Mouse (Mus musculus) mature B cell (primary cell): Measurements from ENCODE around the gene Cutal.
"Not testable (repeated sequence)": the region's sequence is repeated elsewhere in the genome, so short reads cannot be mapped to it uniquely, and the experiment has no call there.

Source experiments
- in situ Hi-C: fragments of 300-500 bp; cut with MboI; formaldehyde crosslinking; loops from 2 replicates; pipeline ENCODE4 v1.14.3; 2019

Cutal gene

DNA sequence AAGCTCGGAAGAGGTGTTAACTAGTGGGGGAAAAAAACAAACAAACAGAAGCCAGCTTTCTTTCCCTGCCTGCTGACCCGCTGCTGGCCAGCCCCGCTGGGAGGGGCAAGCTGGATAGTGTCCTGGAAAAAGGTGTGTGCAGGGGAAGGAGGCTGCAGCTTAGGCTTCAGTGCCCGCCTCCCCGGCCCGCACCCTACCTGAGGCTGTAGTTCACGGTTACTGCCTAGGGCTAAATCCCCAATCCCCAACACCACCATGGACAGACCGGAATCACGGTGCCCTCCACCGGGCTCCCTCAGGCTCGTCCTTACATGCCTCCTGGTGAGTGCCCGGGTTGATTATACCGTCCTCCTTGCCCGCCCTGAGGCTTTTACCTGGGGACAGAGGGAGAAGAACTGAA, at the start of gene Cutal:
TSS of gene Cutal (plus strand) at position 126 of the 400 bp plus-strand sequence.
- in situ Hi-C loops: no loop called here

DNA sequence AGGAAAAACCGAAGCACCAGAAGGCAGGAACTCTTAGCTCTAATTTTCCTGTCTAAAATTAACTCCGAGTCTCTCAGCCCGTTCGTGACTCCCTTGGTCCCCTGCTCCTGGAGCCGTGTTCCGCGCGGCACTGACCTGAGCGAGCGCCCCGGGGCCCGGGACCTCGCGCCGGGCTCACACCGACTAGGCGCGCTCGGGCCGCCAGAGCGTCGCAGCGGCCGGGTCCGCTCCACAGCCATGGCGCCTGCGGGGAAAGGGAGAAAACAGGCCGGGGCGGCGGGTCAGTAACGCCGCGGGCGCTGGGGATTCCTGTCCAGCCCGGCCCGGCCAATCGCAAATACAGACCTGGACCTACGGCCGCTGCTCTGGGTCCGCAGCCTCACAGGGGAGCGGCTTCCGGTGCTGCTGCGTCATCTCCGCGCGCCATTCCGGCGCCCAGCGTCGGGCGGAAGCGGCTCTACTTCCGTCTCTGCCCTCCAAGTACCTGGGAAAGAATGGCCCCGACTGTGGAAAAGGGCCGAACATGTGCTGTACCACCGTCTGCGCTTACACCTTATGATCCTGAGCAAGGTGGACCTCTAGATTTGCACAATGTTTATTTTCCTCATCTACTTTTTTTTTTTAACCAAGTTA, 48.3 kb upstream of the Cutal start, which contains the start of gene Fbxw2:
TSS of gene Fbxw2 (minus strand) at position 485 of the 633 bp plus-strand sequence.
- in situ Hi-C loops: no loop called here

DNA sequence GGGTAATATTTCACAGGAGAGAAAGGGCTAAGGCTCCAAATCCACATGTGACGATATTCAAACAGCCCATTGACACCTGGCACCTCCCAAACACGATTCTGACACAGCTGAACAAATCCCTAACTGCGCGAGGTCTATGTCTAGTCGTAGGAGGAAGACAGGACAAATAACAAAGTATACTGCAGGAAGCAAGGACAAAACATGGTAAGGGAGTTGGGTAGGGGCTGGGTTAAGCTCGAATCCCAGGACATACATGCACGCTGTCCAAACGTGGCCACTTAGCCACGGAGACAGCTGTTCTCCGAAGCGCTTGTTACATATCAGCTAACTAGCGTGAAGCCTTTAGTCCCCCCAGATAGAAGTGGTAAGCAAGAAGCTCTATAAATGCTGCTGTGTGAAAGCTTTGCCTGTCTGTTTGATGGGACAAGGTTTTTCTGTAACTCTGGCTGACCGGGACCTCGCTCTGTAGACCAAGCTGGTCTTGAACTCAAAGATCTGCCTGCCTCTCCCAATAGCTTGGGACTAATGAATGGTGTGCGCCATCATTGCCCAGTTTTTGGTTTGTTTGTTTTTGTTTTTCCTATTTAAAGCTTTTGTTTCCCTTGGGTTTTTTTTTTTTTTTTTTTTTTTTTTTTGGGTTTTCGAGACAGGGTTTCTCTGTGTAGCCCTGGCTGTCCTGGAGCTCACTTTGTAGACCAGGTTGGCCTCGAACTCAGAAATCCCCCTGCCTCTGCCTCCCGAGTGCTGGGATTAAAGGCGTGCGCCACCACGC, 47.5 kb upstream of the Cutal start:
- in situ Hi-C loops: no loop called here

DNA sequence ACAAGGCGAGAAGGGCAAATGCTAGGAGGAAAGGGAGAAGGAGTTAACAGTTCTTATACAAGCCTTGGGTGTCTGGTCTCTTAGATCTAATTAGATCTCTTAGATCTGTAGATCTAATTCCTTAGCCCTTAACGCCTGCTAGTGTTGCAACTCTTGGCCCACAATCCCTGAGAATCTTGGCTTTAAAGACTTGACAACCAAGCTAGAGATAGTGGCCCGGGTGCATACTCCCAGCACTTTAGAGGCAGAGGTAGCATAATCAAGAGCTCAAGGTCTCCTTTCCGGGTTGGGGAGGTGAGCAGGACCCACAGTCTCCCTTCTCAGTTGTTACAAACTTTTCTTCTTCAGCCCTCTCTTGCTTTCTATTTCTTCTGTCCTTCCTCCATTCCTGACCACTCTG, 46.6 kb upstream of the Cutal start:
- in situ Hi-C loops: no loop called here

DNA sequence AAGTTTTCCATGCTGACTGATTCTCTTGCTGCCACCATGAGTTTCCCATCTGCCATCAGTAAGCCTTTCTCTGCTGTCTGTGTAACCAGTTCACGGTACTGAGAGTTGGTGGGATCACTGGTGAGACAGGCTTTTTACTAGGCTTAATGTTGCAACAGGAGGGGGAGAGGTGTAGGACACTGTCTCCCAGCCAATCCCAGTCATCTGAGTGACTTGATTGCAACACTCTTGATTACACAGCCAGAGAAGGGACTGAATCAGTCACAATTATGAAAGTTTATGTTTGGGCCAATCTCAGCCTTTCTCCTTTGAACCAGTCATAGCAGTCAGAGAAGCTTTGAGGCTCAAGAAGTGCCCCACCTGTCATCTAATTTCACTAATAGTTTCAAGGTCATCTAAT, 46.2 kb upstream of the Cutal start:
- in situ Hi-C loops: no loop called here

DNA sequence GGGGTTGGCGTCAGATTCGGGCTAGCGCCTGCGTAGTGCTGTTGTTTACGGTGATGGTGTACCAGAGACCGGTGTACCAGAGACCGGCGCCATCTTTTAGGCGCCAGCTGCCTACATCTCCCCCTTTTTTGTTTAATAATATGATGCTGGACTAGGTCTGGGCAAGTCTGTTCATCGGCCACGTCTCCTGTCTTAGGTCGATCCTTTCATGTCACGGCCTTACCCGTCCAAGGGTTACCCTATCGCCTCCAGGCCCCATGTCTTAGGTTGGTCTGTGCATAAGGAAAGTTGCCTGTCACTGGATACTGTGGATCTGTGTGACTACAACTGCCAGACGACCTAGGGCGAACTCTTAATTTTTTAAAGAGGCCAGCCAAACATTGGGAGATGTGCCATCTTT, 44.1 kb upstream of the Cutal start:
- in situ Hi-C loops: not testable (repeated sequence)

DNA sequence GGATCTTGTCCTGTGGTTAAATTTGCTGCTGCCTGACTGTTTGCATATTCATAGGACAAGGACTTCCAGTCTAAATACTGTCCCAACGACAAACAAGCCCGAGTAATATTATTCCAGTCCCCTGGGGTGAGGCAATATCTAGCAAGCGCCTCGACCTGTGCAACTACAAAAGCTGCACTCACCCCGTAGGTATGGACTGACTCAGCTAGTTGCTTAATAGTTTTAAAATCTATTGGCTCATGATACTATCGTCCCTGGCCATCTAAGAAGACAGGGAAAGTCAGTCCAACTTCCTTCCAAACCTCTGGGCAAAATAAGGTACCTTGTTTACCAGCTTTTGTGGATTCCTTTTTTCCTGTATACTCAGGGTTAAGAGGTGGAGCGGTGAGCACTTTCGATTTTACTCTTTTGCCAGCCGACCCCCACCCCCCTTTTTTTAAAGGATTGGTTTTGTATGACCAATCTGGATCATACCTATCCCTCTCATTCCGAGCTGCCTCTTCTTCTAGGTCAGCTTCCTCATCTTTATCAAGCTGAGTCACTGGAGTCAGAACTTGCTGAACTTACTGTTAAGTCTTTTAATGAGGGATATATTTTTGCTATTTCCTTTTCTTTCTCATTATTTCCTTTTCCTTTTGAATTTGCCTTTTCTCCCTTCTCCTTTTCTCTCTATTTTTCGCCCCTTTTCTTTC, 41.3 kb upstream of the Cutal start, which contains the start of gene Gm34653:
TSS of gene Gm34653 (plus strand) at position 242 of the 692 bp plus-strand sequence.
- in situ Hi-C loops: not testable (repeated sequence)

DNA sequence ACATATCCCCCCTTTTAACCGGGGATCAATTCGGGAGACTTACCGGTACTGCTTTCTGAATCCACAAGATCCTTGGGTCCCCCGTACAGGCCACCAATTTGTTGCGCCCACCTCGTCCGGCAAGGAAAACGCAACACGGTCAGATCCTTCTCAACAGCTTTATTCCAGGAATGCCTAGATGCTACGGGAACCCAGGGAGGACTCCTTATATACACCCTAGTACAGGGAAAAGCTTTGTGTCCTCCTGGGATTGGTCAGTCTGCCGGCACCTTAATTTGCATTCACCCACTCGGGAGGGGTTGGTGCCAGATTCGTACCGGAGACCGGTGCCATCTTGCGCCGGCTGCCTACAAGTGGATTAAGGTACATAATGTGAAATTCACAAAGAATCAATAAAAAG, 40.6 kb upstream of the Cutal start:
- in situ Hi-C loops: no loop called here

DNA sequence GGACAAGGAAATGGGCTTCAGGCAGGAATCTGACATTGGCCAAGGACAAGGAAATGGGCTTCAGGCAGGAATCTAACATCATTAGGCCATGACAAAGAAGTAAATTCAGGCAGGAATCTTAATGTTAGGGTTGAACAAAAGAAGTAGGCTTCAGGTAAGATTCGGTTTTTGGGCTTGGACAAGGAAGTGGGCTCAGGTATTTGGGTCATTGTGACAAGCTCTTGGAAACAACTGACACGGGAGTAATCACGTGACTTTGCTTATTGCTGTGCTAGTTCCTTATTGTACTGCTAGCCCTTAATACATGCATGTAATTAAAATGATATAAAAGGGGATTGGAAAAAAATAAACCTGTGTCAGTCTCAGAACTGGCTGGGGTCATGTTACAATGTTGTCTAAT, 38.5 kb upstream of the Cutal start:
- in situ Hi-C loops: no loop called here

DNA sequence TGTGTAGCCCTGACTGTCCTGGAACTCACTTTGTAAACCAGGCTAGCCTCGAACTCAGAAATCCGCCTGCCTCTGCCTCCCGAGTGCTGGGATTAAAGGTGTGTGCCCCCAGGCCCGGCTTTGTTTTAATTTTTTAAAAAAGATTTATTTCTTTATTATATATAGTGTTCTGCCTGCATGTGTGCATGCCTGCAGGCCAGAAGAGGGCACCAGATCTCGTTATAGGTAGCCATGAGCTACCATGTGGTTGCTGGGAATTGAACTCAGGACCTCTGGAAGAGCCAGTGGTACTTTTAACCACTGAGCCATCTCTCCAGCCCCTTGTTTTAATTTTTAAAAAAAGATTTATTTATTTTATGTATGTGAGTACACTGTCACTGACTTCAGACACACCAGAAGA, 34.1 kb upstream of the Cutal start:
- in situ Hi-C loops: not testable (repeated sequence)

DNA sequence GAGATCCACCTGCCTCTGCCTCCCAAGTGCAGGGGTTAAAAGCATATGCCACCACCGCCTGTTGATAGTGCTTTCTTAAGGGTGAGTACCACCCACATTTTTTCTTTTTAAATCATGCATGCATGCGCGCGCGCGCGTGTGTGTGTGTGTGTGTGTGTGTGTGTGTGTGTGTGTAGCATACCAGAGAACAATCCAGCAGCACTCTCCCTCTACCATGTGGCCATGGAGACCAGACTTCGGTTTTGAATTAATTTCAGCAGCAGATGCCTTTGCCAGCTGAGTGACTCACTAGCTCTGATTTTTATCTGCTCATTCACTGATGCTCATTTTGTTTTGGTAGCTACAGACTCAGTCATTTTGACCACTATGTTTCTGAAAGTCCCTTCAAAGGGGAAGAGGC, 32.5 kb upstream of the Cutal start:
- in situ Hi-C loops: no loop called here

DNA sequence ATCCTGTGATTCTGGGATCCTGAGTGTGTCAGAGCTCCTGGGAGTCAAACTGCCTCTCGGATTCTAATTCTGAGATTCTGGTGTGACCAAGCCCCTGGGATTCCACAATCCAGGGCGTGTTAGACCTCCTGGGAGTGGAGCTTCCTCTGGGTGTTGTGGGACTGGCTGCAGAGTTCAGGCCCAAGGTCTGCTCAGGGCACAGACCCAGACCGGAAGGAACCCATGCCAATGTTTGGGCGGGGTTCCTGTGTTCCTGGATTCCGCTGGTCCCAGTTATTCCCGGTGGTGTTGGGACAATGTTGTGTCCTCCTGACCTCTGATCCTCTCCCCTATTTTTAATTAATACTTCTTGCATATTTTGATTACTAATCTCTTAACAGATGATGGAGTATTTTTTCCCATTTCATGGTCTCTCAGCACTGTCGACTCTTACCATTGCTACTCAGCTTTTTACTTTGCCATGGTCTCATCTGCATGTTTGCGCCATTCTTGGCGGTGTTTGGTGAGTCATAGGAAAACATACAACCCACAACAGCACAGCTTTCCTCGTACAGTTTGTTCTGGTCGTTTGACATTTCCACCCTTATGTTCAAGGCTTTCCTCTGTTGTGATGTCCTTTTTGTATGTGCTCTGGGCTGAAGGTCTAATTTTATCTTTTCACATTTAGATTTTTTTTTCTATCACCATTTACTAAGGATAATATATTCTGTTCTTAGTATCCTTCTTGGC, 30.8 kb upstream of the Cutal start:
- in situ Hi-C loops: no loop called here

DNA sequence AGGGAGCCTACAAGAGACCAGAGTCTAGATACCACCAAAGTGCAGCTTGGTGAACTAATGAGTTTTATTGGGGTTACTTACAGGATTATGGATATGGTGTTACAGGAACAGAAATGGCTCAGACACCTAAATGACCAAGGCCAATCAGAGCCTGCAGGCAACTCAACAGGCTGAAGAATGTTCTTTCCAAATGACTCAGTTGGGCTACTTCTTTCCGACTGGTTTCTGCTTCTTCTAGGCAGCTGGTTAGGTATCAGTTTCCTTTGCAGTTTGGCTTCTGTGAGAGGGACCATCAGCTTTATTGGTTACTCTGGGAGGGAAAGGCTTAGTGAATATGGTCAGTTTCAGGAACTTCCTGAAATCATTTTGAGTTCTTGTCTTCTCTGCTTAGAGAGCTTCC, 26.5 kb upstream of the Cutal start:
- in situ Hi-C loops: no loop called here

DNA sequence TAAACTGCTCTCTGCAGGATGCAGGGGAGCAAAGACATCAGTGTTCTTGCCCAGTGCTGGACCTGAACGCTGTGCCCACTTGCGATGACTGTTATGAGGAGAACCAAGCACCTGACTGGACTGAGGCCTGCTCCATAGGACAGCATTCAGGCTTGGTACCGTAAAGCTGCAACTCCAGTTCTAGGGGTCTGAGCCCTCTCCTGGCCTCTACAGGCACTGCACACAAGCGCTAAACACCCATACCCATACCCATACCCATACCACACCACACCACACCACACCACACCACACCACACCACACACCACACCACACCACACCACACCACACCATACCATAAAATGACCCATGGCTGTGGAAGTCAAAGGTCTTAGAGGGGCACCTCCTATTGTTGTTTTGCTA, 18.9 kb upstream of the Cutal start:
- in situ Hi-C loops: no loop called here

DNA sequence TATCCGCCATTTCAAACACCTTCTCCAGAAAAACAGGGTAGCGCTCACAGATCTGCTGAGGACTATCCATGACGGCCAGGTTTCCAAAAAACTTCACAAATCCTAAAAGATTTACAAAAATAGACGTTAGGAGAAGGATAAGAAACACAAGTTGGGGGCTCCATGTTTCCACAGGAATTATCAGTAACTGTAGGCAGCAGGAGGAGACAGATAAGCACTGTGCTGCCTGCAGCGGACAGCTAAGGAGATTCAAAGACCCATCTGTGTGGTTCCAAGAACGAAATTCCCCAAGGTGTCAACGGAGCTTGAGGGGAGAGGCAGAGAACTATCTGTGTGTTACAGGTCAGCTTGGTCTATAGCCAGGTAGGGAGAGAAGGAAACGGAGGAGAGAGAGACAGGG, 16.5 kb upstream of the Cutal start:
- in situ Hi-C loops: no loop called here

DNA sequence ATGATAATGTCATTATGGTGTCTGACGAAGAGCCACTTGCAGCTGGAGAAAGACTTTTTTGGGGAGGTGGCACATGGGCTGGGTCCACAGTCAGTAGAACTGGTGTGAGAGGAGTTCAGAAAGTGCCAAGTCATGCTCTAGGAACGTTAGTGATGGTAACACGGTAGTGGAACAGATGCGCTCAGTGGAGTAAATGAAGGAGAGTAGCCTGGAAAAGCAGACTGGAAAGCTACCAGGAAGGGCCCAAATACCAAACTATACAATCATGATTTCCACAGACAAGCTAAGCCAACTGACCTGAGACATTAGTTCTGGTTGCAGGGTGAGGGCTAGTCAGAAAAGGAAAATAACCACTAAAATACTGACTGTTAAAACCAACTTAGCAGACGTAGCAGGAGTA, 4.5 kb upstream of the Cutal start:
- in situ Hi-C loops: no loop called here

DNA sequence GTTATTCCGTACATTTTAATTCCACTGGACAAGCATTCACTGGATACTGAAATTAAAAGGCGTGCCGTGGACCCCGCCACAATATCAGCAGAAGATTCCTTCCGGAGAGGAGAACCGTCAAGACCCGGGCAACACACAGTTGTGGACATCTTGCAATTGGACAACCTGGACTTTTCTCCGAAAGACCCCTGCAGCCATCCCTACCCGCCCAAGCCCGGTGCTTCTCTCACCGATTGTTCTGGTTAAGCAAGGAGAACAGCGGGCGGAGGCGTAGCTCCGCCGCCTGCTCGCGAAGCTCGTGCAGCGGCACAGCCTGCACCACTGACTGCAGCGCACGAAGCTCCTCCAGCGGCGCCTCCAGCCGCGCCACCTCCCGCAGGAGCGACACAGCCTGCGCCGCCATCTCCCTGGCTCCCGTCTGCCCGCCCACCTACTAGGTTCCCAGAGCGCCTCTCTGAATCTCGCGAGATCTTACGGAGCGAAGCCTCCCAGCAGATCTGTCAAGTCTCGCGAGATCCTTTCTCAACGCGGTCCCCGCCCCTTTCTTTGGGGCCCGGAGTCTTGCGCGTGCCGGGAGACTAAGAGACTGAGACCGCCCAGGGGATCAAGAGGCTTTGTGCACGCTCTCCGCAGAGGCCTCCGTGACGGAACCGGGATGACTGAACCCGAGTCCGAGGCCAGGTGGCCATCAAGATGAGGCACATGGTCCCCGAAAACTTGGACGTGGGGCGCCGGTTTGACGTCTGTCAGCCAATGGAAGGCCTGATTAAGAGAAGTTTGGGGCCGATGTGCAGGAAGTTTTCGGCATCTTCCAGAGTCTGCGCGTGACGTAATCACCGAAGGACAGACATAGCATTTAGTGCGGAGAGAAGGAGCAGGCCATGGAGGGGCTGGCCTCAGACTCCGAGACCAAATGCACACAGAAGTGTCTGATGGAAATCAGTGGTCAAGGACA, 3.4 kb upstream of the Cutal start:
- in situ Hi-C loops: no loop called here

DNA sequence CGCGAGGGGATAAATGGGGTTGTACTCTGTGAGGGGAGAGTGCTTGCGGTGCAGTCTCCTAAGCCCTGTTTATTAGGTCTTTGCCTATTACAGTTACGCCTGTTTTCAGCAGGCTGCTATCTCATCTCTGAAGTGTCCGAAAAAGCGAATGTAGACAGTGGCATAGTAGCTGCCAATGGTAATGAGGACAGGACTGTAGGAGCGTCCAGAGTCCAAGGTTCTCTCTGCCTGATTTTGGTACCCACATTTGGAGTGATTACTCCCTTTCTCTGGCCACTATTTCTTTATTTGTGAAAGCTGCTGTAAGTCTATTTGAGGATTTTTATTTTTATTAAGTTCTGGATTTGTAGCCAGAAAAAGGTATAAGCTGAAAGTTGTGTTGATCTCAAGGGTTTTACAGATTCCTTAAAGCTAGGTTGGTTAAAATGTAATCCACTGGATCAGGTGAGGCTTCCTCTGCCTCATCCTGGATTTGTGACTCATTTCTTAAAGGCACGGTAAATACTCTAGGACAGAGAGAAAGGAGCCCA, 685 bp downstream of the Cutal start, which contains the start of gene Psmd5:
TSS of gene Psmd5 (minus strand) at position 153 of the 530 bp plus-strand sequence.
- in situ Hi-C loops: no loop called here

DNA sequence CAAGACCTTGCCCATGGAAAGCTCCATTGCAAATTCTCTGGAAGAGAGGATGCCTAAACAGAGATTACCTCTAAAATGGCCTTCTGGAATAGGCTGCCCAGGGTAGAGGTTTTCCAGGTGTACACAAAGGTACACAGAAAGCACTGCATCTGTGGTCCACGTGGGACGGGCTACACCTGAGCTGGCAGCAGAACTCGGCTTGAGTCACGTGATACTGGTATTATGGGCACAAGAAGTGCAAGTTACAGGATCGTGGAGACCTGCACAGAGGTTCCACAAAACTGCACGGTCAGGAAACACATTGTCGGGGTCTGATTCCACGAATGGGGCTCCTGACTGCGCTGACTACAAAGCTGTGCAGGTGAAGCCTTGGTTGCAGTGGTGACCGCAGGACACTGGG, 5.9 kb downstream of the Cutal start:
- in situ Hi-C loops: no loop called here

DNA sequence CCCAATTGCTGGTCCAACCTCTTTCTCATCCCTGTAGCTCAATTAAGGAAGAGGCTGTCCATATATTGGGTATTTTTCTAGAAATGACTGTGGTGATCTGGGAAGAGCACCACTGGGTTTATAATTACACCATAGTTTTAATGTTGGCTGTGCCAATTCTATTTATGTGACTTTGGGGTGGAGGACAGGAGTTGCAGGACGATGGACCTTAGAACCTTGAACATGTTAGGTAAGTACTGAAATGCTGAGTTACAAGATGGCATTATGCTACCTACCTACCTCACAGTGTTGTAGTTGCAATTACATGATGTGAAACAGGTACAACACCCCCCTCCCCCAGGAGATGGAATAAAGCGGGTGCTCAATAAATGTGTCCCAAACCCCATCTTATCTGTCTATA, 8.6 kb downstream of the Cutal start:
- in situ Hi-C loops: no loop called here

DNA sequence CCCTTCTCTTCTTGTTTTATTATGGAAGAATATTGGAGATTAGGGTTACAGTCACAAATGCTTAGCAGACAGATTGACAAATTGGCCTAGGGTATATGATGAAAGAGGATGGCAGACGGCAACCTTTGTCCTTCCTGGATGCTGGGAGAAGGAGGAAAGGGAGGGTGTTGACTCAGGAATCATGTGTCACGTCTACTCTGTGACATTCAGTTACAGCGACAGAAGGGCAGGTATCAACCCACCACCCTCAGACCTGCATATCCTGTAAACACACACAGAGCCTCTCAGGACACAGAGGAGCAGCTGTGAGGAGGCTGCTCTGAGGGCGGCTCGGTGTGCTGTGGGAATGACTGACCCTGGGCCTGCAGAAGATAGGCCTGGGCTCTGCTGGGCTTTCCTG, 9.0 kb downstream of the Cutal start:
- in situ Hi-C loops: no loop called here
